Mouse (Mus musculus): ENCODE results near the gene Trmt13. TPM values are rescaled to one million over a fixed set of nuclear protein-coding genes. Genes with fewer than 3 reads are reported as not detected.
"Not testable (repeated sequence)": the region's sequence is repeated elsewhere in the genome, so short reads cannot be mapped to it uniquely, and the experiment has no call there.

Gene Trmt13
- total RNA-seq, 1 experiment: 22.8 TPM

DNA sequence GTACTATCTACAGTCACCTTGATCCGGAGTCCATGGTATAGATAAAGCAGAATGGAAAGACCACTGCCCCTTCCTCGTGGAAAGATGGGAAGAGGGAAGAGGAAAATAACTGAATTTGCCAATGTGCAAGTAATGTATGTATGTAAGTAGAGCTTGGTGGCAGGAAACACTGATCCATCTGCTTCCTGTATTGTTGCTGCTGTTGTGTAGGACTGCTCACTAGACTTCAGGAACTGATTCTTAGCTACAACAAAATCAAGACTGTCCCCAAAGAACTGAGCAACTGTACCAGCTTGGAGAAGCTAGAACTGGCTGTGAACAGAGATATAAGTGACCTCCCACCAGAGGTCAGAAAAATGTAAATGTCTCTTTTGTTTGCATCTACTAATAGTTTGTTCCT lies 43.8 kb downstream of the Trmt13 start:
- H3K9me3 ChIP-seq (ENCODE audit: control insufficient read depth, insufficient read depth, low read depth, low read length): no peaks in the 10 kb centered on the region
- H3K4me1 ChIP-seq (ENCODE audit: control insufficient read depth in 2 of 2, insufficient read depth in 2 of 2, low read length in 2 of 2, poor library complexity in 1 of 2): no peaks in the 10 kb centered on the region
- no peak for DNase-seq (ENCODE audit: low read depth, low spot score)
- in situ Hi-C loops (cut with MboI; ENCODE audit: low sequenced_read_pairs in 2 of 2, unreplicated experiment in 2 of 2): no loop called here
- H3K4me3 ChIP-seq (ENCODE audit: insufficient read depth in 1 of 2, low read depth in 1 of 2, low read length in 2 of 2, poor library complexity in 1 of 2, severe bottlenecking in 1 of 2): no peak overlapping the region
- no peak overlapping the region for H3K9ac ChIP-seq (ENCODE audit: insufficient read depth, low read depth, low read length, poor library complexity, severe bottlenecking)
- no peaks in the 10 kb centered on the region for H3K36me3 ChIP-seq (ENCODE audit: control insufficient read depth, insufficient read depth, low read length, poor library complexity, severe bottlenecking)
- H3K27ac ChIP-seq (ENCODE audit: insufficient read depth, low read depth, low read length, poor library complexity, severe bottlenecking): no peak overlapping the region
- TF ChIP-seq MAFK (IDR thresholded peaks at IDR 0.05; ENCODE audit: insufficient read depth, low read depth, low read length) (no peak), ZC3H11A (IDR thresholded peaks at IDR 0.05; ENCODE audit: borderline replicate concordance, low read depth, low read length) (no peak), CHD2 (IDR thresholded peaks at IDR 0.05; ENCODE audit: low read depth, low read length) (no peak), HCFC1 (IDR thresholded peaks at IDR 0.05; ENCODE audit: borderline replicate concordance, insufficient read depth, low read length) (no peak), ZNF384 (IDR thresholded peaks at IDR 0.05; ENCODE audit: low read depth, low read length) (no peak)

DNA sequence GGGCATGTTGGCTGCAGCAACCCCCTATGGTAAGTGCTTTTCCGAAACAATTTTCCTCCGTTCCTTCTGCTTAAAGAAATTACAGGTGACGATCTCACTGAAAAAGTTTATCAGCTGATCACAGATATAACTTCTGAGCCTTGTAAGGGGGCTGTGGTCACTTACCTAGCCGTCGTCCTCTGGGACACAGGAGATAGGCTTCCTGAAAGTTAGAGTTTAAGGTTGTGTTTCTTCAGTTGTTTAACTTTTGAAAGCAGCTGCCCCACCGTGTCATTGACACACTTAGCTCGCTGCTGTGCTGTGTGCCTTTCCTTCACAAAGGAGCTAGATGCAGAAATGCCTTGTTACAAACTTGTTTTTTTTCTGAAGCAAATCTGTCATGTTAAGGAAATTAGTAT lies 51.3 kb downstream of the Trmt13 start:
- no peaks in the 10 kb centered on the region for H3K36me3 ChIP-seq (ENCODE audit: control insufficient read depth, insufficient read depth, low read length, poor library complexity, severe bottlenecking)
- H3K4me3 ChIP-seq (ENCODE audit: insufficient read depth in 1 of 2, low read depth in 1 of 2, low read length in 2 of 2, poor library complexity in 1 of 2, severe bottlenecking in 1 of 2): no peak overlapping the region
- H3K9ac ChIP-seq (ENCODE audit: insufficient read depth, low read depth, low read length, poor library complexity, severe bottlenecking): no peak overlapping the region
- in situ Hi-C loops (cut with MboI; ENCODE audit: low sequenced_read_pairs in 2 of 2, unreplicated experiment in 2 of 2): no loop called here
- no peaks in the 10 kb centered on the region for H3K9me3 ChIP-seq (ENCODE audit: control insufficient read depth, insufficient read depth, low read depth, low read length)
- TF ChIP-seq CHD2 (IDR thresholded peaks at IDR 0.05; ENCODE audit: low read depth, low read length) (no peak), MAFK (IDR thresholded peaks at IDR 0.05; ENCODE audit: insufficient read depth, low read depth, low read length) (no peak), HCFC1 (IDR thresholded peaks at IDR 0.05; ENCODE audit: borderline replicate concordance, insufficient read depth, low read length) (no peak), ZNF384 (IDR thresholded peaks at IDR 0.05; ENCODE audit: low read depth, low read length) (no peak), ZC3H11A (IDR thresholded peaks at IDR 0.05; ENCODE audit: borderline replicate concordance, low read depth, low read length) (no peak)
- DNase-seq (ENCODE audit: low read depth, low spot score): no peak
- no peaks in the 10 kb centered on the region for H3K4me1 ChIP-seq (ENCODE audit: control insufficient read depth in 2 of 2, insufficient read depth in 2 of 2, low read length in 2 of 2, poor library complexity in 1 of 2)
- no peak overlapping the region for H3K27ac ChIP-seq (ENCODE audit: insufficient read depth, low read depth, low read length, poor library complexity, severe bottlenecking)

DNA sequence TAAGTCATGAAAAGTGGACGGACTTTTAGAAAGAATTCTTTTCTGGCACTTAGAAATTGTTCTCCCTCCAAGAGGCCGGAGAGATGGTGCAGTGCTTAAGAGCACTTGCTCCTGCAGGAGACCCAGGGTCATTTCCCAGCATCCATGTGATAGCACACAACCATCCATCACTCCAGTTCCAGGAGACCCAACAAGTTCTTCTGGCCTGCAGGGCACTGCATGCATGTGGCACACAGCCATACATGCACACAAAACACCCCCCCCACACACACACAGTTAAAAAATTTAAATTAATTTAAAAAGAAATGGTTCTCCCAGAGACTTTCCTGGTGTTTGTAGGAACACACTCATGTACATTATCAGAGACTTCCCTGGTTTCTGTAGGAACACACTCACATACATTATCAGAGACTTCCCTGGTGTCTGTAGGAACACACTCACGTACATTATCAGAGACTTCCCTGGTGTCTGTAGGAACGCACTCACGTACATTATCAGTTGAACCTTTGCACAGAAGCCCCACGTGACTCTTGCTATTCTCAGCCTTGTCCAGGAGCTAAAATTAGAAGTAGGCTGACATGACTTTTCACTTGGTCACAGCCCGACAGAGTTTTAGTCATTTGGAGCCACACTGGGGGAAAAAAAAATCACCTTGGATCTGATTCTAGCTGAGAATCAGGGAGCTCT lies 51.8 kb downstream of the Trmt13 start, which contains the start of gene Lrrc39:
Gene Lrrc39 (plus strand): TSS at position 566 of the 687 bp plus-strand sequence.
- H3K9me3 ChIP-seq (ENCODE audit: control insufficient read depth, insufficient read depth, low read depth, low read length): no peaks in the 10 kb centered on the region
- TF ChIP-seq CHD2 (IDR thresholded peaks at IDR 0.05; ENCODE audit: low read depth, low read length) (no peak), MAFK (IDR thresholded peaks at IDR 0.05; ENCODE audit: insufficient read depth, low read depth, low read length) (no peak), HCFC1 (IDR thresholded peaks at IDR 0.05; ENCODE audit: borderline replicate concordance, insufficient read depth, low read length) (no peak), ZC3H11A (IDR thresholded peaks at IDR 0.05; ENCODE audit: borderline replicate concordance, low read depth, low read length) (no peak), ZNF384 (IDR thresholded peaks at IDR 0.05; ENCODE audit: low read depth, low read length) (no peak)
- no peak within 1 kb of the TSS for H3K27ac ChIP-seq (ENCODE audit: insufficient read depth, low read depth, low read length, poor library complexity, severe bottlenecking)
- H3K9ac ChIP-seq (ENCODE audit: insufficient read depth, low read depth, low read length, poor library complexity, severe bottlenecking): no peak within 1 kb of the TSS
- H3K4me1 ChIP-seq (ENCODE audit: control insufficient read depth in 2 of 2, insufficient read depth in 2 of 2, low read length in 2 of 2, poor library complexity in 1 of 2): no peaks in the 10 kb centered on the region
- no peaks in the 10 kb centered on the region for H3K36me3 ChIP-seq (ENCODE audit: control insufficient read depth, insufficient read depth, low read length, poor library complexity, severe bottlenecking)
- H3K4me3 ChIP-seq (ENCODE audit: insufficient read depth in 1 of 2, low read depth in 1 of 2, low read length in 2 of 2, poor library complexity in 1 of 2, severe bottlenecking in 1 of 2): no peak within 1 kb of the TSS
- no peak for DNase-seq (ENCODE audit: low read depth, low spot score)
- in situ Hi-C loops (cut with MboI; ENCODE audit: low sequenced_read_pairs in 2 of 2, unreplicated experiment in 2 of 2): no loop called here

DNA sequence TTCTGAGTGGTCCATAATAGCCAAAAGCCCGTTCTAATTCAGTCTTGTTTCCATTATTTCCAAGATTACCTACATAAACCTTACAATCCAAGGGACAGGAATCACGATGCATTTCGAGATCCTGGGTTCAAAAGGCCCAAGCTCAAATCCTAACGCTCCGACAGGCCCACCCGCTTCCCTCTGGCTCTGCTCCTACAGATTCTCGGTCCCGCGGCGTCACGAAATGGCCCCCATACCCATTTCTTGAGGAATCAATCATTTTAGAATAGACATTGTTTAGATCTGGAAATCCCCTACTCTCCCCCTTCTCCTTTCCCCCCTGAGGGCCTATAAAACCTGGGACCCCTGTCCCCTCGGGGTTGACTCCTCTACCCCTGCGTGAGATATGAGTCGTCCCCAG lies 53.1 kb downstream of the Trmt13 start:
- in situ Hi-C loops (cut with MboI; ENCODE audit: low sequenced_read_pairs in 2 of 2, unreplicated experiment in 2 of 2): not testable (repeated sequence)

DNA sequence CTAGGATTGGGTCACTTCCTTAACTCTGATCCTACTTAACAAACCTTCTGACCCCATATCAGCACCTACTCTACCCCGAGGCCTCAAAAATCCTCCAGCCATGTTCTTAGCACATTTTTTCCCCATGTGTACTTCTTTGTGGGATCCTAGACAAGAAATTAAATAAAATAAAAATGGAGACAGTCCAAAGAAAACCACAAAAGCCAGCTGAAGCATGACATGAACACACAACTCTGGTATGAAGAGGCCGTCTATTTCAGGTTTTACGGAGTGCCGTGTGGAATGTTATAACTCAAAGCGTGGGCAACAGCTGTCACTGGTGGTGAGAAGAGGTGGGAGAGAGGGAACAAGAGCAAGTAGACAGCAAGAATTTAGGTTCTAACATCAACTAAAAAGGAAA lies 63.0 kb downstream of the Trmt13 start:
- Histone ChIP-seq H3K9me3 (ENCODE audit: control insufficient read depth, insufficient read depth, low read depth, low read length) (no peaks in the 10 kb centered on the region), H3K4me1 (ENCODE audit: control insufficient read depth in 2 of 2, insufficient read depth in 2 of 2, low read length in 2 of 2, poor library complexity in 1 of 2) (no peaks in the 10 kb centered on the region), H3K27ac (ENCODE audit: insufficient read depth, low read depth, low read length, poor library complexity, severe bottlenecking) (no peak overlapping the region), H3K9ac (ENCODE audit: insufficient read depth, low read depth, low read length, poor library complexity, severe bottlenecking) (no peak overlapping the region), H3K4me3 (ENCODE audit: insufficient read depth in 1 of 2, low read depth in 1 of 2, low read length in 2 of 2, poor library complexity in 1 of 2, severe bottlenecking in 1 of 2) (no peak overlapping the region), H3K36me3 (ENCODE audit: control insufficient read depth, insufficient read depth, low read length, poor library complexity, severe bottlenecking) (peaks cover 12% of the 10 kb centered on the region; the same call in 1 of the 2 replicates)
- in situ Hi-C loops (cut with MboI; ENCODE audit: low sequenced_read_pairs in 2 of 2, unreplicated experiment in 2 of 2): no loop called here
- no peak for DNase-seq (ENCODE audit: low read depth, low spot score)
- TF ChIP-seq MAFK (IDR thresholded peaks at IDR 0.05; ENCODE audit: insufficient read depth, low read depth, low read length): no peak
- no peak for TF ChIP-seq ZC3H11A (IDR thresholded peaks at IDR 0.05; ENCODE audit: borderline replicate concordance, low read depth, low read length)
- no peak for TF ChIP-seq ZNF384 (IDR thresholded peaks at IDR 0.05; ENCODE audit: low read depth, low read length)
- TF ChIP-seq CHD2 (IDR thresholded peaks at IDR 0.05; ENCODE audit: low read depth, low read length): no peak
- TF ChIP-seq HCFC1 (IDR thresholded peaks at IDR 0.05; ENCODE audit: borderline replicate concordance, insufficient read depth, low read length): no peak

More for the DNA sequence above, 53.1 kb downstream of the Trmt13 start:
- not testable (repeated sequence) for H3K4me1 ChIP-seq (ENCODE audit: control insufficient read depth in 2 of 2, insufficient read depth in 2 of 2, low read length in 2 of 2, poor library complexity in 1 of 2); H3K9me3 ChIP-seq (ENCODE audit: control insufficient read depth, insufficient read depth, low read depth, low read length); H3K27ac ChIP-seq (ENCODE audit: insufficient read depth, low read depth, low read length, poor library complexity, severe bottlenecking); H3K9ac ChIP-seq (ENCODE audit: insufficient read depth, low read depth, low read length, poor library complexity, severe bottlenecking); H3K36me3 ChIP-seq (ENCODE audit: control insufficient read depth, insufficient read depth, low read length, poor library complexity, severe bottlenecking); DNase-seq (ENCODE audit: low read depth, low spot score); H3K4me3 ChIP-seq (ENCODE audit: insufficient read depth in 1 of 2, low read depth in 1 of 2, low read length in 2 of 2, poor library complexity in 1 of 2, severe bottlenecking in 1 of 2)

Measured in ES-E14 (cell line).